Comparison of ENCODE assay signal across 11 mouse cellular contexts in the genomic region with DNA sequence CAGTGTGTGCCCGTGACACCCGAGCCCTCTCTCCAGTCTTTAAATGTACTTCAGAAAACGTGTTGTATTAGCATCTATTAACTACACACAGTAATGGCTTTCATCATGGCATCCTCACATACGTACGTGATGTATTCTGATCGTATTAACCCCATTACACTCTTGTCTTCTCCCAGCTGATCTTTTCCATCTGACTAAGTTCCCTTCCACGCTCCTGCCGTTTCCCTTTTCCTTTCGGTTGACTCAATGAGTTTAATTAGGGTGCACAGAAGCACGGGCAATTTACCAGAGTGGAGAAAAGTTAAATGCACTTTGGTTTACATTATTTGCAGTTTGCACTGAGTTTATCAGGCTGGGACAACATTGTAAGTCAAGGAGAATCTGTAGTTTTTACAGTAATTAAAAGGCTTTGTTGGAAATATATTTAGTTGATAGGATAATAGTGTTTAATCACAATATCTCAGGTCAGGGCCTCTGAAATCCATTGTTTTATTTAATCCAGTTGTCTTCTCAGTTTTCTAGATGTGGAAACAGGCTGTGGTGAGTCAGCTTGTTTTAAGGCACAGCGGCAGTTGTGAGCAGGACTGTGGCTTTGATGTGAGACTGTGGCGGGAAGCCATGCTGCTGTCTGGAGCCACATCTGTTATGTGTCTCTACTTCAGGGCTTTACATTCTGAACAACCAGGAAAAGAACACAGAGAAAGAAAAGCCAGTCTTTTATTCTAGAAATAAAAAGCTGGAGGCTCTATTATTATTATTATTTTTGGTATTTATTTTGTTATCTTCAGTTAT. TPM values are rescaled to one million over a fixed set of nuclear protein-coding genes. Genes with fewer than 3 reads are reported as not detected.
DNase-seq lines count a peak whose midpoint lies in the region; ATAC-seq and TF ChIP-seq lines count a peak whose summit lies in the region.
"Had no signal": no experiment of that assay in that cellular context is flagged by ENCODE, and none has a peak within 500 bp of the region (broad histone marks: within the 10 kb centered on the region; RNA-seq: fewer than 3 reads in every experiment).

No protein-coding gene starts in this region.

- no peaks in the 10 kb centered on the region for H3K4me1 ChIP-seq in embryonic facial prominence, embryonic 11.5 days (ENCODE audit: control insufficient read depth, insufficient read depth, low read length)
- H3K4me1 ChIP-seq in embryonic facial prominence, embryonic 10.5 days, result peaks cover 4% of the 10 kb centered on the region
- H3K4me1 ChIP-seq in limb, embryonic 14.5 days (ENCODE audit: control insufficient read depth, insufficient read depth, low read length), result no peaks in the 10 kb centered on the region
- peaks cover 8% of the 10 kb centered on the region for H3K4me1 ChIP-seq in limb, embryonic 10.5 days
- peaks cover 5% of the 10 kb centered on the region; the same call in 1 of the 2 replicates for H3K4me1 ChIP-seq in embryonic facial prominence, embryonic 14.5 days (ENCODE audit: control insufficient read depth, insufficient read depth, low read length)

- H3K4me2 ChIP-seq in embryonic facial prominence, embryonic 11.5 days (ENCODE audit: low read depth, low read length), result no peak overlapping the region
- H3K4me2 ChIP-seq in limb, embryonic 14.5 days (replicated peaks; ENCODE audit: low read depth, low read length, severe bottlenecking), result no peak overlapping the region
- no peak overlapping the region for H3K4me2 ChIP-seq in embryonic facial prominence, embryonic 14.5 days (ENCODE audit: low read depth, low read length)
- H3K4me2 ChIP-seq: embryonic facial prominence, embryonic 15.5 days had no signal

- no peaks in the 10 kb centered on the region for H3K9me3 ChIP-seq in embryonic facial prominence, embryonic 11.5 days (replicated peaks; ENCODE audit: control insufficient read depth, low read length)
- H3K9me3 ChIP-seq in embryonic facial prominence, embryonic 10.5 days, result no peaks in the 10 kb centered on the region
- H3K9me3 ChIP-seq in limb, embryonic 14.5 days (ENCODE audit: control insufficient read depth, low read length), result no peaks in the 10 kb centered on the region
- no peaks in the 10 kb centered on the region for H3K9me3 ChIP-seq in limb, embryonic 10.5 days (replicated peaks)
- H3K9me3 ChIP-seq in embryonic facial prominence, embryonic 14.5 days (ENCODE audit: control insufficient read depth, low read length), result no peaks in the 10 kb centered on the region
- H3K9me3 ChIP-seq: embryonic facial prominence, embryonic 15.5 days had no signal

- H3K4me3 ChIP-seq in embryonic facial prominence, embryonic 11.5 days (ENCODE audit: low read depth, low read length), result no peak overlapping the region
- H3K4me3 ChIP-seq in embryonic facial prominence, embryonic 10.5 days, result no peak overlapping the region
- no peak overlapping the region for H3K4me3 ChIP-seq in limb, embryonic 14.5 days (replicated peaks; ENCODE audit: low read length)
- no peak overlapping the region for H3K4me3 ChIP-seq in limb, embryonic 10.5 days
- no peak overlapping the region for H3K4me3 ChIP-seq in embryonic facial prominence, embryonic 14.5 days (ENCODE audit: low read depth, low read length)
- H3K4me3 ChIP-seq: embryonic facial prominence, embryonic 15.5 days had no signal

- peak; percentile 42 for DNase-seq in embryonic facial prominence, embryonic 11.5 days (ENCODE audit: low spot score)
- DNase-seq in embryonic facial prominence, embryonic 10.5 days (ENCODE audit: low spot score), result no peak
- peak; percentile 63 for DNase-seq in limb, embryonic 14.5 days (ENCODE audit: low spot score)
- no peak for DNase-seq in limb, embryonic 10.5 days (ENCODE audit: low spot score)
- DNase-seq in embryonic facial prominence, embryonic 14.5 days (ENCODE audit: low spot score), result peak; percentile 79
- peak; percentile 76 for DNase-seq in thymus, postnatal 14 days
- DNase-seq in urinary bladder, postnatal 36 days (ENCODE audit: low spot score in 2 of 2), result no peak
- DNase-seq: kidney, postnatal 36 days; lung, postnatal 14 days had no signal

- H3K36me3 ChIP-seq in embryonic facial prominence, embryonic 11.5 days (replicated peaks; ENCODE audit: control insufficient read depth, insufficient read depth, low read depth, low read length), result no peaks in the 10 kb centered on the region
- H3K36me3 ChIP-seq in embryonic facial prominence, embryonic 10.5 days (replicated peaks), result peaks cover 60% of the 10 kb centered on the region
- H3K36me3 ChIP-seq in limb, embryonic 14.5 days (ENCODE audit: control insufficient read depth, insufficient read depth, low read length), result peaks cover 26% of the 10 kb centered on the region
- peaks cover 56% of the 10 kb centered on the region for H3K36me3 ChIP-seq in limb, embryonic 10.5 days
- peaks cover 30% of the 10 kb centered on the region for H3K36me3 ChIP-seq in embryonic facial prominence, embryonic 14.5 days (ENCODE audit: control insufficient read depth, insufficient read depth, low read length)

- no peak for TF ChIP-seq POLR2A in limb, embryonic 14.5 days (IDR thresholded peaks at IDR 0.05; ENCODE audit: borderline replicate concordance, extremely low read depth, insufficient read depth, insufficient read length)

- H3K27me3 ChIP-seq in embryonic facial prominence, embryonic 11.5 days (ENCODE audit: control insufficient read depth, insufficient read depth, low read length), result no peaks in the 10 kb centered on the region
- H3K27me3 ChIP-seq in embryonic facial prominence, embryonic 10.5 days (replicated peaks; ENCODE audit: low read depth, poor library complexity, severe bottlenecking), result no peaks in the 10 kb centered on the region
- H3K27me3 ChIP-seq in limb, embryonic 14.5 days (ENCODE audit: control insufficient read depth, insufficient read depth, low read length), result no peaks in the 10 kb centered on the region
- H3K27me3 ChIP-seq in limb, embryonic 10.5 days (ENCODE audit: low read depth, poor library complexity, severe bottlenecking), result no peaks in the 10 kb centered on the region
- H3K27me3 ChIP-seq in embryonic facial prominence, embryonic 14.5 days (replicated peaks; ENCODE audit: control insufficient read depth, insufficient read depth, low read length), result no peaks in the 10 kb centered on the region
- H3K27me3 ChIP-seq: embryonic facial prominence, embryonic 15.5 days had no signal

- no peak overlapping the region for H3K9ac ChIP-seq in embryonic facial prominence, embryonic 11.5 days (replicated peaks; ENCODE audit: low read length)
- no peak overlapping the region for H3K9ac ChIP-seq in limb, embryonic 14.5 days (ENCODE audit: low read depth, low read length, severe bottlenecking)
- H3K9ac ChIP-seq in embryonic facial prominence, embryonic 14.5 days (ENCODE audit: low read depth, low read length), result no peak overlapping the region
- H3K9ac ChIP-seq: embryonic facial prominence, embryonic 15.5 days had no signal

- 60% methylated on average over 12 of the region's 12 CpGs for WGBS in embryonic facial prominence, embryonic 11.5 days
- WGBS in embryonic facial prominence, embryonic 10.5 days, result 66% methylated on average over 12 of the region's 12 CpGs
- 35% methylated on average over 12 of the region's 12 CpGs for WGBS in limb, embryonic 14.5 days
- 66% methylated on average over 12 of the region's 12 CpGs for WGBS in limb, embryonic 10.5 days
- 54% methylated on average over 12 of the region's 12 CpGs for WGBS in embryonic facial prominence, embryonic 14.5 days

- ATAC-seq in embryonic facial prominence, embryonic 11.5 days (replicated peaks; ENCODE audit: insufficient number of reproducible peaks, low FRiP score, low TSS enrichment, low read depth), result no peak
- no peak; the same call in 1 of the 2 replicates for ATAC-seq in limb, embryonic 14.5 days (ENCODE audit: low FRiP score, low read depth)
- ATAC-seq in embryonic facial prominence, embryonic 14.5 days (ENCODE audit: low read depth), result no peak; the same call in 1 of the 2 replicates
- ATAC-seq in erythroblast, adult 5-6 weeks (replicated peaks; ENCODE audit: low FRiP score, poor library complexity, severe bottlenecking), result no peak

- no peak overlapping the region for H3K27ac ChIP-seq in embryonic facial prominence, embryonic 11.5 days (replicated peaks; ENCODE audit: low read depth, low read length)
- H3K27ac ChIP-seq in embryonic facial prominence, embryonic 10.5 days (replicated peaks), result no peak overlapping the region
- H3K27ac ChIP-seq in limb, embryonic 14.5 days (replicated peaks; ENCODE audit: low read depth, low read length), result no peak overlapping the region
- H3K27ac ChIP-seq in limb, embryonic 10.5 days, result no peak overlapping the region
- no peak overlapping the region for H3K27ac ChIP-seq in embryonic facial prominence, embryonic 14.5 days (replicated peaks; ENCODE audit: low read depth, low read length)
- H3K27ac ChIP-seq: embryonic facial prominence, embryonic 15.5 days had no signal

RNA-seq across cellular contexts. Expression of a gene that starts 37.1 kb away (rescaled TPM):
- 15.3 and 17.9 TPM in 2 replicates for polyA plus RNA-seq in embryonic facial prominence, embryonic 11.5 days (2014; fragmentation: Nextera tagmentation; extraction: Ambion mirVana)
- 24.1 and 26.6 TPM in 2 replicates for polyA plus RNA-seq in embryonic facial prominence, embryonic 10.5 days (2016; fragmentation: Nextera tagmentation; extraction: Ambion mirVana)
- polyA plus RNA-seq in limb, embryonic 14.5 days (2012; rRNA removed), result 15.9 and 20.7 TPM in 2 replicates
- 21.6 and 22.4 TPM in 2 replicates for polyA plus RNA-seq in limb, embryonic 14.5 days (2014; fragmentation: Nextera tagmentation; extraction: Ambion mirVana)
- 23.7 and 24.8 TPM in 2 replicates for polyA plus RNA-seq in limb, embryonic 10.5 days (2016; fragmentation: Nextera tagmentation; extraction: Ambion mirVana)
- 21.7 and 22.0 TPM in 2 replicates for polyA plus RNA-seq in embryonic facial prominence, embryonic 14.5 days (2014; fragmentation: Nextera tagmentation; extraction: Ambion mirVana)
- 7.1 and 8.8 TPM in 2 replicates for total RNA-seq in erythroblast, adult 5-6 weeks (2015; ENCODE audit: low replicate concordance)
- 7.8 and 12.0 TPM in 2 replicates for total RNA-seq in erythroblast, adult 5-6 weeks (2017; ENCODE audit: low replicate concordance)

Comparison
In these comparisons a context has a peak if more than half of its experiments do, and no peak if none do; other contexts are left out.
1. DNase-seq: peak in embryonic facial prominence, embryonic 11.5 days (single experiment), limb, embryonic 14.5 days (single experiment), embryonic facial prominence, embryonic 14.5 days (single experiment) and thymus, postnatal 14 days (single experiment); none in embryonic facial prominence, embryonic 10.5 days (single experiment), limb, embryonic 10.5 days (single experiment) and urinary bladder, postnatal 36 days (0 of 2).